Mouse (Mus musculus) adrenal gland, postnatal 10 days (tissue): Measurements from ENCODE around the gene Dnajc22. TPM values are rescaled to one million over a fixed set of nuclear protein-coding genes. Genes with fewer than 3 reads are reported as not detected.
A peak's percentile ranks its signal among the peaks of the same experiment; 100 is the strongest.

Experiments used
- DNase-seq: peaks from one replicate; pipeline ENCODE4 v3.0.0; 2021; ENCODE audit warnings: mixed read lengths
- microRNA-seq: library from miRNA; unstranded; fragments of <30 nt; microRNA quantifications from one replicate; pipeline ENCODE4 v1.2.0, GENCODE M21; 2021
- total RNA-seq, 2 experiments: library from RNA; stranded (reverse); gene quantifications; 2 replicates each; pipeline ENCODE4 v1.2.3; 2021

Dnajc22 gene
- total RNA-seq, 2 experiments from 2014 or later = 15.0 to 21.8 TPM

DNA sequence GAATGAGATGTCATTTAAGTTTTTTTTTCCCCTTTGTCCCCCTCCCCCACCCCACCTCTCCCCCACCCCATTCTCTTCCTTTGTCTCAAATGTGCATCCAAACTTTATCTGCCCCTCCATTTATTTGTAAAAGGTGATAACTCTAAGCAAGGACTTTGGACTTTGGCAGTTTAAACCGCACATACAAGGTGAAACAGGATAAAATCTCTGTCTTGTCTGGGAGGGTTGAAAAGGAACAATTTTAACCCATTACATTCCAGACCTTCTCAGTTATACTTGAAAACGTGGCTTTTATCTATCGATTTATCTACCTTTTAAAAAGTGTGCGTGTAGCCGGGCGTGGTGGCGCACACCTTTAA is 22.1 kb downstream of the Dnajc22 start:
- no peak for DNase-seq

DNA sequence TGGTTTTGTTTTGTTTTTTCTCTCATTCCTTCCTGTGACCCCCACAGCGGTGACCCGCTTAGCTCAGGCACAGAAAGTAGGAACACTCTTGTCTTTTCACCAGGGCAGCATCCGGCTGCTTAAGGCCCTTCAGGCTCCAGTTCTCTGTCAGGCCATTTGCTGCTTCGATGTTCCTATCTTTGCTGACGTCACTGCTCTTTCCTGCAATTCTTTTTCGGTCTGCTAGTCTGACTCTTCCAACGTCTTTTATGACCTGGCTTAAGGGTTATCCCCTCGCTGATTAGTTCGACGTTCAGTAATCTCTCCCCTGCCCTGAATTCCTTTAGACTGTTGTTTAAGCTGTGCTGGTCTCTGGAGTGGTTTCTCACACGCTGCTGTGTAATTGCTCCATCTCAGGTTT is 23.6 kb downstream of the Dnajc22 start:
- DNase-seq = no peak

DNA sequence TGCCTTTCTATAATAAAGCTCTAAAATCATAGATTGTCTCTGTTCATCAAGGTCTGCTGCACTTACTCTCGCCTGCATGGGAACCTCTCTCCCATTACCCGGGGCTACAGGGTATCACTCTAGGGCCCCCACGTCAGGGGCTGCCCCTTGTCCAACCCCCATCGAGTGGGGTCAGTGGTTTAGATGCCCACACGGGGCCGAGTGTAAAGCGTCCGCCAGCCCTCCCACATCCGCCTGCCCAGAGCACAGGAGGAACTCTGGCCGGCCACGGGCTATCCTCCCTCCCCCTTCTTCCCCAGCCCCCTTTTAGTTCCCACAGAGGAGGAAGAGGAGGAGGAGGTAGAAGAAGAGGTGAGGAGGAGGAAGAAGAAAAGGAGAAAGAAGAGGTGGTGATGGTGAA is 27.8 kb downstream of the Dnajc22 start:
- no peak for DNase-seq

DNA sequence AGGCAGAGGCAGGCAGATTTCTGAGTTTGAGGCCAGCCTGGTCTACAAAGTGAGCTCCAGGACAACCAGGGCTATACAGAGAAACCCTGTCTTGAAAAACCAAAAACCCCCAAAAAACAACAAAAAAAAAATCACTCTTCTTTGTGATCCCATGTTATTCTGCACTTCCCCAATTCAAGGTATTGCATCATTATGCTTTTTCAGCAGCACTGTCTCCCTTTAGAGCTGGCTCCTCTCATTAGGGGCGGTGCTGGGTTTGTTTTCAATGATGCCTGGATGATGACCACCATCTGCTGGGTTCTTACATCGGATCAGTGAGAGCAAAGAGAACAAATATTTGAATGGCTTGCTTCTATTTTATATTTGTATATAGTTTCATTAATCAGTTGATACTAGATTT is 29.7 kb downstream of the Dnajc22 start:
- no peak for DNase-seq

DNA sequence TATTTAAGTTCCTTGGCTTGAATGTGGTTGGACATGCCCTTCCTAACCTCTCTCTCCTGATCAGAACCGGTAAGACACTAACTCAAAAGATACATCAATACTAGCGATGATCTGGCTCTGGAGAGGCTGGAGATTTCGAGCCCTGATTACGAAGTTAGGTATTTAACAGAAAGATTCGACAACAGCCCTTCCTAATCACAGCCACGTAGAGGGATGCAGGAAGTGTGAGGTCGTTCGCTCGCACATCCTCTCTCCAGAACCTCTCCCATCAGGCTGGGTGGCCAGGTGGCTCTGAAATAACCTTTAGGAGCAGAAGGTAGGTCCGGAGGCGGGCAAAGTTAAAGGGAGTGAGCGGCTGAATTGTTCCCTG is 32.7 kb downstream of the Dnajc22 start, which contains the start of gene Spats2:
Gene Spats2, plus strand, starts transcription at position 206 of the 370 bp plus-strand sequence.
- DNase-seq = no peak

DNA sequence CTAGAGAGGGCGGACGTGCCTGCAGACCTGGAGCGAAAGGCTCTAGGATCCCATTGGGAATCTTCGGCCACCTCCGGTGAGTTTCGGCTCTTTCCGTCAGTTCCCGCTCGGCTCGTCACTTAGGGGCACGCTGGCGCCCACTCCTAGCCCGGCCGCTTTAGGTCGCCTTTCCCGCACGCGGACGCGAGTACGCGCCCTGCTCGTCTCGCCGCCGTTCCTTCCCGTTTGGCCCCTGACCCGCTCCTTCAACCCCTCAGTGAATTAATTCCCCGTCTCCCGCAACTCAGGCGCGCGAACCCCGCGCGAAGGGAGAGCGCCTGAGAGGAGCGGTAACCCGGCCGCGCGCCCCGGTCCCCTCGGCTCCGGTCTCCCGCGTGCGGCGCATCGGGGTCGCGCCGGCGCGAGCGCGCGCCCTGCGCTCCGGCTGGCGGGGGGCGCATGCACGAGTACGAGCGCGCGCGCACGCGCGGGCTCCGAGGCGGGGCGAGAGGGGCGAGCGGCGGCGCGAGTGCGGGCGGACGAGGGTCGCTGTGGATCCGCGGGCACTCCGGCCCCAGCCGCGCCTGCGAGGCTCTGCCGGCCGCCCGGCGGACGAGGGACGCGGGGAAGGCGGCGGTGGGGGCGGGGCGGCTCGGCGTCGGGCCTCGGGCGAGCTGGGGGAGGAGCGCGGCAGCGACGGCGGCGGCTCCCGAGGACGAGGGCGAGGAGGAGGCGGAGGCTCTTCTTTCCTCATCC is 33.3 kb downstream of the Dnajc22 start:
- DNase-seq = peak; percentile 94

DNA sequence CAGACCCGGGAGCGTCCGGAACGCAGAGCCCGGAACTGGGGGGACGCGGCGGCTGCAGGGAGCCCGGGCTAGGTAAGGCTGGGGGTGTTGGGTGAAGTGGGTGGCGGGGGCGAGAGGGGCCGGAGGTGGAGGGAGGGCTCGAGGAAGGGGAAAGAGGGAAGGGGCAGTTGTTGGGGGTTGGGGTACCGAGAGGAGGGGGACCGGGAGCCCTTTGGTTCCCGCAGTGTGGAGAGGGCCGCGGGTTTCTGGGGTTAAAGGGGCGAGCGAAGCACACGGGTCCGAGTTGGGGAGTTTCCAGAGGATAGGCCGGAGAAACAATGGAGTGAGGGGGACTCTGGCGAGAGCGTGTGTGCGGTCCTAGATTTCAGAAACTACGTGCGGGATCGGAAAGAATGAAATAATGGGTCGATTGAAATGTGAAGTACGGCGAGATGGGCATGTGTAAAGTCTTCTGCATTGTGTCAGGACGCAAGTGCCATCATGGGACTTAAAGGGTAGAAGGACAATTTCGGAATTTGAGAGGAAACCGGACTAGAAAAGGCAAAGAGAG is 33.9 kb downstream of the Dnajc22 start:
- no peak for DNase-seq

DNA sequence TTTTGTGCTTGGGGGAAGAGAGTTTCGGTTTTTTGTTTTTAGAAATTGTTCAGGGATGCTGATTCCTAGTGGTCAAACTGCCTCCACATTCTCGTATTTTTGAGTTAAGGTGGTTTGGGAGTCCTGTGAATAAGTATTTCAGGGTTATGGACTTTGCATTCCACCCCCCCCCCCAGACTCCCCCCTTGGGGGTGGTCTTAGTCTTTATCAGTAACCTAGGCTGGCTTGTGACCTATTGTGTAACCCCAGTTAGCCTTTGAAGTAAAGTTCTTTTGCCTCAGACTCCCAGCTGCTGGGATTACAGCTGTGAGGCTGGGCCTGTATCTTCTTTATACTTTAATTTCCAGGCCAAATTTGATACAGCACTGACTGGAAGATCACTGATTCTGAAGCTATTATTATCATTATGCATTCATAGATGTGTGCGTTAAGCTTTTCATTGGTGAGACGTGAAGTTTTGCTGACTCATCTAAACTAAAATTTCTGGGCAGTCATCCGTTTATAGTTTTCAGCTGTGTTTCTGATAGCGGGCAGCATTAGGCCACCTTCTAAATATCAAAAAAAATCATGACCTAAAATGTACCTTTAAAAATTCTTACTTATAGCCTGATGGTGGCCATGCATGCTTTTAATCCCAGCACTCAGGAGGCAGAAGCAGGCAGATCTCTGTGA is 35.0 kb downstream of the Dnajc22 start:
- no peak for DNase-seq

DNA sequence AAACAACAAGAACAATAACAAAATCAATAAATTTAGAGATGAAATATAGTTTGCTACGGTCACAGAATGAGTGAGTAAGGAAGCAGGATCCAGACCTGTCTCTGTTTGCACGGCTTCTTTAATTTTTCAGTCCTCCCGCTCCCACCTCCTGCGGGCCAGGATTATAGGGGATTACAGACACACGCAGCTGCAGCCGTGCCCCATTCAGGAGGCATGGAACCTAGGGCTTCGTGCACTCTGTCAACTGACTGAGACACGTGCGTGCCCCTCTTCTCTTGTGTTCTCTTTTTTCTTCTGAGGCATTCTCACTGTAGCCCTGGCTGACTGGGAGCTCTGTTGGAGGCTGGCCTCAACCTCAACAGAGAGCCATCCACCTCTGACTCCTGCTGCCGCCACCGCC is 36.5 kb downstream of the Dnajc22 start:
- no peak for DNase-seq

DNA sequence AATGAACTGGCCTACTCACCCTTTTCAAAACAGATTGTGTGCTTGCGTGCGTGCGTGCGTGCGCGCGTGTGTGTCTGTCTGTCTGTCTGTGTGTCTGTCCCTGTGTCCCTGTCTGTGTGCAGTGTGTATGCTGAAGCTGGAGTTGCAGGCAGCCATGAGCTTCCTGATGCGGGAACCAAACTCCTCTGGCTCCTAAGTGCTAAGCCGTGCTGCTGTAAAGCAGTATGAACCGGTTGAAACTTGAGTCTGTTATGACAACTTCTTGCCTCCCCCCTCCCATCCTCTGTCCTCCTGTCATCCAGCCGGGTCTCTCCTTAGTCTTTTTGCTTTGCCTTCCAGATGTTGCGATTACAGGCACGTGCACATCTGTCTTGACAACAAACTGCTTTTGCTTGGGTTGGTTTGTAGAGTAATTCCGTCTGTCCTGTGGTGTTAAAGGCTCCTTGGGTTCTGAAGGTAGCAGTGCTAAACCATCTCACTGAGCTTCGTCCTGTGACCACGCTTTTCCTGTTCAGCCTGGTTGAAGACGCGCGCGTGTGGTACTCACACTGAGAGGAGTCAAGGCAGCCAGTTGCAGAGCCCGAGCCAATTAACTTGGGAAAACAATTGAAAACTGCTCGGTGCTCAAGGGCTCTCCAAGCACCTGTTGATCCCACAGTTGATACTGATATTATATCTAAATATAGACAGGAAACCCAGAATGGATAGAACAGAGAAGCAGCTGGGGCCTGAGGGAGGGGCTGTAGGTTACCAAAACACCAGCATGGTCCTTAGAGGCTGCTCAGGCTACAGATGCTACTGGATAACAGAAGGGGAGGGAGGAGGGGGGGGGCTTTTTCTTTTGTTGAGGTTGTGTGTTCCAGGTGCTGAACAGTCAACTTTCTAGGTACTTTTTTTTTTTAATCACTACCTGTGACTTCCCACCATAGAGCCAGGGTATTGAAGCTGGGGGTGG is 37.3 kb downstream of the Dnajc22 start:
- DNase-seq = no peak

DNA sequence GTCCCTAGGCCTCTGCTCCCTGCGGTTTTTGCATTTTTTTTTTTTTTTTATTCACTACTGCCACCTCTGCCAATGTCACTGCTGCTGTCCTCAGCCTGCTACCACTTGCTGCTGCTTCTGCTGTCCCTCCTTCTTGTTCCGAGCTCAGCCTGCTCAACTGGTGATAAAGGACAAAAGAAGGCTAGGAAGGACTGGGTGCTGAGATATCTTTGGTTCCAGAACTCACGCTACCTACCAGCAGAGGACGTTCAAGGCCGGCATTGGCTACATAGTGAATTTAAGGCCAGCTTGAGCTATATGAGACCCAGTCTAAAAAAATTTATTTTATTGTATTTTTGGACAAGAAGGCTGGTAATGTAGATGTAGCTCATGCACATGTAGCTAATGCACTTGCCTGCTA is 45.4 kb downstream of the Dnajc22 start:
- no peak for DNase-seq

DNA sequence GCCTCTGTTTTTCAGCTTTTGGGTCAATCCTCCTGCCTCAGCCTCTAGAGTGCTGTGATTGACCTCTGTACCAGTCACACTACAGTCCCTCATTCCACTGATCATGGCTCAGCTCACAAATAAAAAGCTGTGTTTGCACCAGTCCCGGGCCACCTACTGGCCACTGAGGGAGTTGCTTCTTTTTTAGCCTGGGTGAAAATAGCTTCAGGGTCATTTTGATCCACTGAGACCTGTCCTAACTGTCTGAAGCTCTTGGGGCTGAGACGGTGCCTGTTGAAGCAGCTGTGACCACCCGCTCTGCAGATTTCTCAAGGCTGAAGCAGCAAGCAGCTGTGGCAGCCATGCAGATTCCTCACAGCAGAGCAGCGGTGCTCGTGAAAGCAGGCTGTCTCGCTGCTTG is 46.7 kb downstream of the Dnajc22 start:
- peak; percentile 73 for DNase-seq

DNA sequence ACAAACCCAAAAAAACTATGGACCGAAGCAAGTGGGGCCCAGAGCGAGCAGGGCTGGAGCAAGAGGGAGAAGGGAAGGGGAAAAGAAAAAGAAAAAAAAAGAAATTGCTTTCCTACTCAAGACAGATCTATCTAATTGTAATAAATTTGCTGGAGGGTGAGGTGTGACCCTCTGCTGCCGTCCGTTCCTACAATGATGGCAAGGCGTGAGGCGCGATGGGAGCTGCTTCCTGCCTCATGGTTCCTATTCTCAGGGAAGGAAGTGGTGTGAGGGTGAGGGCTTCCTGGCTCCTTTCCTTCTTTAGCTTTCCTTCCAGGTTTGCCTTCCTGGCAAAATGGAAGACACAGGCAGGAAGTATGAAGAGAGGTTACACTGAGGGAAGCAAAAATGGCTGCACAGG is 57.5 kb downstream of the Dnajc22 start:
- no peak for DNase-seq

DNA sequence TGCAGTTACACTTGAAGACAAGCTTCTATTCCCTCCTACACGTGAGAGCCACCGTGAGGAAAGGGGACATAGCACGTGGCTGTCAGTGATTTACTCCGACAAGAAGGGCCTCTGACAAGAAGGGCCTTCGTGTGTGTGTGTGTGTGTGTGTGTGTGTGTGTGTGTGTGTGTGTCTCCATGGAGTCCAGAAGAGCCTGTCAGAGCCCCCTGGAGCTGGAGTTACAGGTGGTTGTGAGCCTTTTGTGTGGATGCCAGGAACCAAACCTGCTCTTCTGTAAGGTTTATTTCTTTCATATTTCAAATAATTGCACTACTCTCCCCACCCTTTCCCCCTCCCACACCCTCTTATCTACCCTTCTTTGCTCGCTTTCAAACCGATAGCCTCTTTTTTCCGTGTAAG is 58.4 kb downstream of the Dnajc22 start:
- no peak for DNase-seq

DNA sequence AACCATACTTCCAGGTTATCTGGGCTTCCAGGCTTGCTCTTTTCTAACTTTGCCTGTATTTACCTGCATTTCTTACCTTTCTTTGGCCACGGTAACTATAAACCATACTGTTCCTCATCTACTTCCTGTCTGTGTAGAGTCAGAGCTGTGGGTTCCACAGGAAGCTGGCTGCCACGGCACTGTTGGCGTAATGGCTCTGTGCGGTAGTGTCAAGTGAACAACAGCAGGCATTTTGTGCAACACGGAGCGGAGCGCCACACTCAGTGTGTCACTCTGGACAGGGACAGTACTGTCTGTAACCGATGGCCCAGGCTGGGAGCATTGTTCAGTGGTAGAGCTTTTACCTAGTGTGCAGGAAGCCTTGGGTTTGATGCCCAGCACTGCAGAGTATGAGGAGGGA is 60.5 kb downstream of the Dnajc22 start:
- no peak for DNase-seq

Small RNA genes lying within 50 kb of the gene (microRNA-seq; reads per million reads assigned to microRNA genes)
- gene Mir6960 = 1.4 reads per million

Other genes with a start within 250 kb of the Dnajc22 start
- 10 to 100 TPM; 47.5 to 64.2 TPM for gene Kmt2d, start 222.0 kb upstream of the Dnajc22 start, total RNA-seq
- 1 to 10 TPM; 2.6 to 4.5 TPM for gene Rhebl1, start 198.6 kb upstream of the Dnajc22 start, total RNA-seq
- 1 to 10 TPM; 2.6 to 3.2 TPM for gene Dhh, start 194.6 kb upstream of the Dnajc22 start, total RNA-seq
- 10 to 100 TPM; 17.7 to 27.7 TPM for gene Lmbr1l, start 174.9 kb upstream of the Dnajc22 start, total RNA-seq
- gene Tuba1b, start 158.6 kb upstream of the Dnajc22 start, total RNA-seq = 100 to 1,000 TPM; 329 to 414 TPM
- gene Gm49450, start 139.6 kb upstream of the Dnajc22 start, total RNA-seq = not detected
- gene Tuba1a, start 139.5 kb upstream of the Dnajc22 start, total RNA-seq = 100 to 1,000 TPM; 202 to 313 TPM
- gene Tuba1c, start 63.3 kb upstream of the Dnajc22 start, total RNA-seq = 100 to 1,000 TPM; 144 to 176 TPM
- 10 to 100 TPM; 24.0 to 59.0 TPM for gene Prph, start 38.0 kb upstream of the Dnajc22 start, total RNA-seq
- gene Troap, start 18.6 kb upstream of the Dnajc22 start, total RNA-seq = 1 to 10 TPM; 8.2 to 9.8 TPM
- under 1 TPM in 1 of 2 experiments, not detected in 1; 0.18 TPM for gene C1ql4, start 5.4 kb upstream of the Dnajc22 start, total RNA-seq
- 10 to 100 TPM; 19.2 to 21.5 TPM for gene Spats2, start 32.7 kb downstream of the Dnajc22 start, total RNA-seq
- 1 to 10 TPM; 1.6 to 1.8 TPM for gene Kcnh3, start 131.7 kb downstream of the Dnajc22 start, total RNA-seq
- gene Mcrs1, start 158.8 kb downstream of the Dnajc22 start, total RNA-seq = 10 to 100 TPM; 40.5 to 59.5 TPM
- gene Prpf40b, start 201.9 kb downstream of the Dnajc22 start, total RNA-seq = 10 to 100 TPM; 40.4 to 57.2 TPM
- 1 to 10 TPM; 1.5 to 1.9 TPM for gene Fam186b, start 202.7 kb downstream of the Dnajc22 start, total RNA-seq